Mouse (Mus musculus) CH12.LX (cell line): ENCODE results near the gene Gm10382. TPM values are rescaled to one million over a fixed set of nuclear protein-coding genes. Genes with fewer than 3 reads are reported as not detected.
A peak's percentile ranks its signal among the peaks of the same experiment; 100 is the strongest.

Source experiments
- DNase-seq: peaks from one replicate; pipeline ENCODE4 v3.0.0-alpha.2; 2013; ENCODE audit errors: extremely low read depth
- H3K27ac ChIP-seq: 2 replicates; pipeline ENCODE4 v1.5.1; 2012; ENCODE audit warnings: low read depth, mild to moderate bottlenecking, control low read depth, moderate library complexity; ENCODE audit not compliant: insufficient read depth
- H3K27me3 ChIP-seq: replicated peaks from 2 replicates; pipeline ENCODE3; 2012; ENCODE audit warnings: inconsistent platforms
- H3K36me3 ChIP-seq, 2 experiments: replicated peaks in 1 of 2; 2 replicates each; pipeline versions ENCODE3 to v1.6.1; 2012; ENCODE audit warnings: inconsistent platforms in 1 of 2, low read length in 1 of 2, mild to moderate bottlenecking in 1 of 2, mixed read lengths in 1 of 2, moderate library complexity in 1 of 2; ENCODE audit not compliant: control insufficient read depth in 1 of 2, insufficient read depth in 1 of 2
- H3K4me1 ChIP-seq, 2 experiments: 2 replicates each; pipeline ENCODE4 v1.6.1; 2012; ENCODE audit warnings: inconsistent platforms in 1 of 2, moderate library complexity in 1 of 2; ENCODE audit not compliant: insufficient read depth in 2 of 2, control insufficient read depth in 1 of 2
- H3K4me2 ChIP-seq: 2 replicates; pipeline ENCODE4 v1.6.1; 2012; ENCODE audit warnings: low read depth, mild to moderate bottlenecking, control low read depth; ENCODE audit not compliant: poor library complexity, insufficient read depth, severe bottlenecking
- H3K4me3 ChIP-seq, 3 experiments: fragments of 150-350 bp in 1 of 3; sonication (generic) in 1 of 3; replicated peaks in 1 of 3; 2 replicates each; pipeline versions ENCODE3 to v1.5.1; 2011 to 2012; ENCODE audit warnings: low read depth in 2 of 3, low read length in 2 of 3, mild to moderate bottlenecking in 2 of 3, moderate library complexity in 2 of 3, control low read depth in 1 of 3, improper control_type of control experiment in 1 of 3, inconsistent platforms in 1 of 3, mixed read lengths in 1 of 3; ENCODE audit not compliant: poor library complexity in 1 of 3
- H3K79me2 ChIP-seq: replicated peaks from 2 replicates; pipeline ENCODE4 v1.6.1; 2012; ENCODE audit warnings: mild to moderate bottlenecking, moderate library complexity; ENCODE audit not compliant: control insufficient read depth, poor library complexity, insufficient read depth, severe bottlenecking; ENCODE audit errors: extremely low read depth
- H3K9ac ChIP-seq: 2 replicates; pipeline ENCODE4 v1.6.1; 2012; ENCODE audit warnings: low read depth, mild to moderate bottlenecking, control low read depth, moderate library complexity; ENCODE audit not compliant: insufficient read depth
- H3K9me3 ChIP-seq: replicated peaks from 2 replicates; pipeline ENCODE3; 2012; ENCODE audit warnings: low read length, inconsistent platforms, mixed read lengths
- BHLHE40 ChIP-seq: IDR thresholded peaks from 2 replicates; pipeline ENCODE4 v1.6.1; 2011; ENCODE audit warnings: mild to moderate bottlenecking, low read depth, low read length, improper control_type of control experiment
- CHD1 ChIP-seq: IDR thresholded peaks from 2 replicates; pipeline ENCODE4 v1.6.1; 2012; ENCODE audit warnings: low read depth, low read length, improper control_type of control experiment, inconsistent platforms
- CHD2 ChIP-seq: IDR thresholded peaks from 2 replicates; pipeline ENCODE4 v1.6.1; 2011; ENCODE audit warnings: low read length, improper control_type of control experiment
- CTCF ChIP-seq, 2 experiments: IDR thresholded peaks in 1 of 2; conservative IDR thresholded peaks in 1 of 2; 2 replicates each; pipeline ENCODE4 v1.5.1; 2011 to 2012; ENCODE audit warnings: low read depth in 2 of 2, low read length in 2 of 2, improper control_type of control experiment in 1 of 2, inconsistent platforms in 1 of 2, mild to moderate bottlenecking in 1 of 2, moderate library complexity in 1 of 2
- ELF1 ChIP-seq: IDR thresholded peaks from 2 replicates; pipeline ENCODE4 v1.6.1; 2014; ENCODE audit warnings: low read depth, mild to moderate bottlenecking, inconsistent platforms, low read length, improper control_type of control experiment
- EP300 ChIP-seq: IDR thresholded peaks from 2 replicates; pipeline ENCODE4 v1.6.1; 2011; ENCODE audit warnings: low read length, improper control_type of control experiment
- ETS1 ChIP-seq: conservative IDR thresholded peaks from 2 replicates; pipeline ENCODE4 v1.6.1; 2012; ENCODE audit warnings: low read depth, mild to moderate bottlenecking, inconsistent platforms, low read length, improper control_type of control experiment, moderate library complexity
- HCFC1 ChIP-seq: IDR thresholded peaks from 2 replicates; pipeline ENCODE4 v1.6.1; 2012; ENCODE audit warnings: low read depth, mild to moderate bottlenecking, inconsistent platforms, low read length, improper control_type of control experiment
- JUND ChIP-seq: conservative IDR thresholded peaks from 2 replicates; pipeline ENCODE4 v1.6.1; 2011; ENCODE audit warnings: low read depth, low read length, improper control_type of control experiment
- MAFK ChIP-seq: IDR thresholded peaks from 2 replicates; pipeline ENCODE4 v1.6.1; 2011; ENCODE audit warnings: low read length, improper control_type of control experiment; ENCODE audit not compliant: insufficient replicate concordance
- MXI1 ChIP-seq: IDR thresholded peaks from 2 replicates; pipeline ENCODE4 v1.6.1; 2011; ENCODE audit warnings: mild to moderate bottlenecking, low read depth, low read length, improper control_type of control experiment
- NELFE ChIP-seq: IDR thresholded peaks from 2 replicates; pipeline ENCODE4 v1.6.1; 2011; ENCODE audit warnings: low read depth, low read length, improper control_type of control experiment
- PAX5 ChIP-seq: IDR thresholded peaks from 2 replicates; pipeline ENCODE4 v1.6.1; 2012; ENCODE audit warnings: low read length, inconsistent platforms, mixed read lengths
- RAD21 ChIP-seq: IDR thresholded peaks from 2 replicates; pipeline ENCODE4 v1.6.1; 2011; ENCODE audit warnings: low read depth, mild to moderate bottlenecking, low read length, improper control_type of control experiment, moderate library complexity
- SIN3A ChIP-seq: IDR thresholded peaks from 2 replicates; pipeline ENCODE4 v1.6.1; 2012; ENCODE audit warnings: low read length, improper control_type of control experiment, inconsistent platforms
- SMC3 ChIP-seq: IDR thresholded peaks from 2 replicates; pipeline ENCODE4 v1.6.1; 2011; ENCODE audit warnings: low read depth, low read length, improper control_type of control experiment
- TCF12 ChIP-seq: IDR thresholded peaks from 2 replicates; pipeline ENCODE4 v1.6.1; 2014; ENCODE audit warnings: low read depth, mild to moderate bottlenecking, inconsistent platforms, low read length, improper control_type of control experiment
- ZNF384 ChIP-seq: IDR thresholded peaks from 2 replicates; pipeline ENCODE4 v1.6.1; 2012; ENCODE audit warnings: low read depth, low read length, improper control_type of control experiment, inconsistent platforms
- dilution Hi-C: fragments of 300-500 bp; cut with MboI; formaldehyde crosslinking; loops from 2 replicates; pipeline ENCODE4 v1.14.3; 2020; ENCODE audit warnings: low sequenced_read_pairs; ENCODE audit not compliant: extremely low pct_unique_long_range_greater_than_20kb, extremely low pct_ligation_motif_present
- in situ Hi-C: fragments of 300-500 bp; cut with MboI; formaldehyde crosslinking; loops from 3 replicates; pipeline ENCODE4 v1.14.3; 2019; ENCODE audit warnings: low sequenced_read_pairs, low pct_ligation_motif_present, low pct_unique_long_range_greater_than_20kb, mixed read lengths
- polyA plus RNA-seq: library from polyadenylated mRNA; unstranded; fragments of >175 nt; gene quantifications from 2 replicates; pipeline ENCODE4 v1.2.1, GENCODE M21; 2012; ENCODE audit warnings: low read depth; ENCODE audit not compliant: insufficient read length
- total RNA-seq, 2 experiments: library from RNA; depleted of rRNA; stranded (reverse); fragments of 300-350 nt in 1 of 2; fragments of >200 nt in 1 of 2; gene quantifications; 2 replicates each; pipeline ENCODE4 v1.2.3; 2012 to 2014

Gm10382 gene
- total and polyA plus RNA-seq, 3 experiments = 0.59 to 1.1 TPM; not detected in 1

GRCm38 (mm10) chr5:125375871-125376270 lies 13.3 kb upstream of the Gm10382 start:
- Histone ChIP-seq H3K4me3 (no peak overlapping the region), H3K9ac (no peak overlapping the region), H3K4me1 (peaks cover 6 to 38% of the 10 kb centered on the region in 2 experiments; a peak in 3 of 4 replicates), H3K79me2 (no peaks in the 10 kb centered on the region), H3K4me2 (peak overlapping the region; percentile 27; the same call in 1 of the 2 replicates), H3K27ac (no peak overlapping the region), H3K9me3 (peaks cover 15% of the 10 kb centered on the region), H3K27me3 (no peaks in the 10 kb centered on the region), H3K36me3 (no peaks in the 10 kb centered on the region)
- TF ChIP-seq BHLHE40 (no peak), EP300 (no peak; the same call in 1 of the 2 replicates), CHD2 (no peak), MXI1 (no peak), PAX5 (no peak), ETS1 (0 out of 2 replicates have a peak, but pooled peaks have one; percentile 27), JUND (no peak)
- no peak for DNase-seq
- in situ Hi-C loops = loop anchor here (10.0 kb wide), 2 partner anchors 109 to 471 kb away; no protein-coding TSS in a partner anchor
- dilution Hi-C loops = no loop called here

DNA sequence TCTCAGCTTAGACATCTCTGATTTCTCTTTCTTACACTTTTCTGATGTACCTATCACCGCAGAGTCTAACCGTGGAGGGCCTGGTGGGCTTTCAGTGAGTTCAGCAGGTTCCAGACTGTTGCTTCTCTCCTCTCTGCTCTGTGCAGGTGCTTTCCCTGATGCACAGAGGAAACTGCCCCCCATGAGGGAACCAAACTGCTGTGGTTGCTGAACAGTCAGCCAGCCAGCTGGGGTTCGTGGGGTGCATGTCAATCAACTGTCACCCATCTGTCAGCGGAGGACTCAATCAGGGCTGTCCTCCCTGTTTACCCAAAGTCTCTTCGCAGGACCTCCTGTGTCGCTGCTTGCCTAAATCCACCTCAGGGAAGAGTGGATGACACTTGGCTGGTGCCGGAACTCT lies 11.9 kb upstream of the Gm10382 start:
- TF ChIP-seq HCFC1 (no peak), SIN3A (peak; percentile 58; the same call in 1 of the 2 replicates), BHLHE40 (0 out of 2 replicates have a peak, but pooled peaks have one; percentile 18), ZNF384 (no peak), ETS1 (peak; percentile 78), NELFE (no peak), TCF12 (peak; percentile 46; the same call in 1 of the 2 replicates), EP300 (peak; percentile 54), MAFK (0 out of 2 replicates have a peak, but pooled peaks have one; percentile 19)
- TF ChIP-seq, all 38 proteins: peak for 6
- Histone ChIP-seq H3K4me3 (peak overlapping the region in 1 of 3 experiments; percentile 25), H3K4me1 (peaks cover 6 to 38% of the 10 kb centered on the region in 2 experiments; a peak in 3 of 4 replicates), H3K27ac (no peak overlapping the region), H3K9me3 (peaks cover 11% of the 10 kb centered on the region), H3K36me3 (no peaks in the 10 kb centered on the region), H3K9ac (no peak overlapping the region), H3K79me2 (no peaks in the 10 kb centered on the region), H3K27me3 (no peaks in the 10 kb centered on the region), H3K4me2 (no peak overlapping the region)
- DNase-seq = no peak
- dilution Hi-C loops = no loop called here
- in situ Hi-C loops = loop anchor here (10.0 kb wide), 2 partner anchors 108 to 472 kb away; no protein-coding TSS in a partner anchor

DNA sequence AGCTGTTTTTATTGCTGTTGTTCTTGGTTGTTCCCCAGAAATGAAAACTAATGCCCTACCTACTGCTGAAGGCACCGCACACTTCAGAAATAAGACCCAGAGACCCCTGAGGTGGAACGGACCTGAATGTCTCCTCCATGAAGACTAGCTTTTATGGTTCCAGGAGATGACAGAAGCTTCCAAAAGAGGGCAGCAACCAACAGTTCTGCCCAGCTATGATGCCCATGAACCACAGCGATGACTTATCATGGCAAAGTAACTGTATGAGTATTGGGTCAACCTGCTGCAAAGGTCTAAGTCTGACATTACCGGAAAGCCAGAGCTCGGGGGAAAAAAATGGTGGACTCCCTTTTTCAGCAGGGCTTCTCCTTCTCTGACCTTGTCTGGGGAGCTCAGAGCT lies 10.2 kb upstream of the Gm10382 start:
- H3K4me1 ChIP-seq = peaks cover 6 to 51% of the 10 kb centered on the region in 2 experiments; a peak in 3 of 4 replicates
- no peak overlapping the region for H3K4me3 ChIP-seq
- H3K9me3 ChIP-seq = peaks cover 3% of the 10 kb centered on the region
- in situ Hi-C loops (loop anchor here (10.0 kb wide), 2 partner anchors 106 to 474 kb away; no protein-coding TSS in a partner anchor), dilution Hi-C loops (no loop called here)
- no peak for DNase-seq
- no peak overlapping the region for H3K4me2 ChIP-seq
- no peaks in the 10 kb centered on the region for H3K36me3 ChIP-seq
- no peaks in the 10 kb centered on the region for H3K79me2 ChIP-seq
- no peak overlapping the region for H3K27ac ChIP-seq
- no peak overlapping the region for H3K9ac ChIP-seq
- TF ChIP-seq EP300 (no peak), CHD1 (no peak), CTCF (conservative IDR thresholded peaks at IDR 0.05 in 1 of 2, IDR thresholded peaks at IDR 0.05 in 1 of 2; ENCODE audit: low read depth in 2 of 2, low read length in 2 of 2) (peak in 1 of 2 experiments; percentile 52; a peak in 2 of 4 replicates), RAD21 (peak; percentile 57), SMC3 (peak; percentile 27), ELF1 (no peak)
- H3K27me3 ChIP-seq = no peaks in the 10 kb centered on the region
